Mouse (Mus musculus) megakaryocyte, adult 5-6 weeks (primary cell): ENCODE data around the gene Ep300. TPM values are rescaled to one million over a fixed set of nuclear protein-coding genes. Genes with fewer than 3 reads are reported as not detected.

ENCODE experiments used
- ATAC-seq: 2 replicates; pipeline ENCODE4 v1.8.0; 2016; ENCODE audit warnings: mild to moderate bottlenecking, inconsistent platforms; ENCODE audit not compliant: poor library complexity, severe bottlenecking
- total RNA-seq, 2 experiments: library from RNA; stranded (forward) in 1 of 2; stranded (reverse) in 1 of 2; fragments of 153-499, 151-499 nt in 1 of 2; fragments of 221-1000, 200-1000 nt in 1 of 2; gene quantifications; 2 replicates each; pipeline versions ENCODE4 v1.2.3 to v1.2.4; 2015 to 2017

Ep300 gene
- total RNA-seq (2015) = 218 and 236 TPM in 2 replicates
- total RNA-seq (2017) = 46.5 and 76.5 TPM in 2 replicates

DNA sequence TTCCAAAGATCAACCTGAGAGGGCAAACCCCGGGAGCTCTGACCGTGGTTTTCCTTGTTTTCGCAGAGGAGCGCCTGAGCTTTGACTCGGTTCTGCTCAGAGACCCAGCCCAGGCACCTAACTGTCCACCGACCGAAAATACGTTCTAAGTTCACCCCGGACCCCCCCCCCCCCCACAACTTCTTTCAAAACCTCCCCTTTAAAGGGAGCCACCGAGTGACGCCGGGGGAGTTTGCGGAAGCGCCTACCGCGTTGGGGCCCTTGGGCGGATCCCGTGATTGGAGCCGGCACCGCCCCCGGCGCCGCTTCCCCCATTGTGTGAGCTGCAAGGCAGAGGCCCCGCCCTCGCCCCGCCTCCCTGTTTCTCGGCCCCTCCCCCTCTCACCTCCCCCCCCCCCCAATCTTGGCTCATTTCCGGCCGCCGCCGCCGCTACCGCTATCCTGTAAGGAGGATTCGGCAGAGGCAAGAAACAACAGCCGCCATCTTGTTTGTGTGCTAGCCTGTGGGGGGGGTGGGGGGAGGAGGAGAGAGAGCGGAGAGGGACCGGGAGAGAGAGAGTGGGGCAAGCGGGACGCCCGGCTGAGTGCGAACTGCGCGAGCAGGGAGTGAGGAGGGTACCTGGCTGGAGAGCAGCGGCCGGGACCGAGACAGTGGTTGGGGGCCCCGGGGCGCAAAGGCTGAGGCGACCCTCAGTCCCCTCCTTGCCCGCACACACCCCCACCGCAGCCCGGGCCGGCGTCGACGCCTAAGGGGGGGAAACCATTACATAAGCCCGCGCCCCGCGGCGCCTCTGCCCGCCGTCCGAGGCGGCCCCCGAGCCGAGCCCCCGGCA, at the start of gene Ep300:
Gene Ep300, plus strand, starts transcription at position 439 of the 833 bp plus-strand sequence.
- ATAC-seq = peak; percentile 85

GRCm38 (mm10) chr15:81535881-81536351, 49.2 kb upstream of the Ep300 start:
- no peak for ATAC-seq

GRCm38 (mm10) chr15:81538149-81538548, 47.0 kb upstream of the Ep300 start:
- ATAC-seq = no peak

GRCm38 (mm10) chr15:81539560-81539959, 45.6 kb upstream of the Ep300 start:
- ATAC-seq = no peak

- no peak for ATAC-seq
These were observed 40.2 kb upstream of the Ep300 start for GRCm38 (mm10) chr15:81544916-81545315.

DNA sequence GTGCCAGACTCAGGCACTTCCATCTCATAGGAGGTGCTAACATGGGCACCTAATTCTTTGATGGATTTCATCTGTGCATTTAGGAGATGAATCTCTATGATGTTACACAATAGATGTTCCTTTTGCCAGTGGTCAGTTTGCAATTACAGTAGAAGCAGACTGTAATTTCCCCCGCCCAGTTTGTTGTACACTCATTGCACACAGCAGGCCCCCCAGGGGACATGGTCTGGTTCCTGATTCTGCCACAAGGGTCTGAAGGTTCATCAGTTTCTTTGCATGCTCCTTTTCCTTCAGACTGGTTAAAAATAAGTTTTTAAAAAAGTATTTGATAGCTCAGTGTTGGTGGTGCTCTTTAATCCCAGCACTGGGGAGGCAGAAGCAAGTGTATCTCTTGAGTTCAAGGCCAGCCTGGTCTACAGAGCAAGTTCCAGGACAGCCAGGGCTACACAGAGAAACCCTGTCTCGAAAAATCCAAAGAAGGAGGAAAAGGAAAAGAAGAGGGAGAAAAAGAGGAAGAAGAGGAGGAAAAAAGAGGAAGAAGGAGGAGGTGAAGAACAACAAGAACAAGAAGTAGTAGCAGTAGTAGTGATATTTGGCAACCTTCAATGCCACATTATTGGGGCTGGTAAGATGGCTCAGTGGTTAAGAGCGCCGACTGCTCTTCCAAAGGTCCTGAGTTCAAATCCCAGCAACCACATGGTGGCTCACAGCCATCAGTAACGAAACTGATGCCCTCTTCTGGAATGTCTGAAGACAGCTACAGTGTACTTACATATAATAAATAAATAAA, 39.6 kb upstream of the Ep300 start:
- peak; percentile 43 for ATAC-seq

DNA sequence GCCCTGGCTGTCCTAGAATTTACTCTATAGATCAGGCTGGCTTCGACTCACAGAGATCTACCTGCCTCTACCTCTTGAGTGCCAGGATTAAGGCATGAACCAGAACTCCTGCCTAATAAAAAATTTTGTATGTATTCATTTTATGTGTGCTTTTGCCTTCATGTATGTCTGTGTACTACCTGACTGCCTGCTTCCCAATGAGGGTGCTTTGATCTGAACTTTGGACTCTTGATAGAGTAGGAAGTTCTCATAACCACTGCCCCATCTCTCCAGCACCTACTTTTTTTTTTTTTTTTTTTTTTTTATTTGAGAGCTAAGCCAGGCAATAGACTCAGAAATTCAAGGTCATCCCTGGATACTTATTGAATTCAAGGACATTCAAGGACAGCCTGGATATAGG, 31.7 kb upstream of the Ep300 start:
- no peak for ATAC-seq

GRCm38 (mm10) chr15:81554558-81555297, 30.4 kb upstream of the Ep300 start:
- no peak for ATAC-seq

- ATAC-seq = no peak
These were observed 29.2 kb upstream of the Ep300 start for GRCm38 (mm10) chr15:81555986-81556385.

DNA sequence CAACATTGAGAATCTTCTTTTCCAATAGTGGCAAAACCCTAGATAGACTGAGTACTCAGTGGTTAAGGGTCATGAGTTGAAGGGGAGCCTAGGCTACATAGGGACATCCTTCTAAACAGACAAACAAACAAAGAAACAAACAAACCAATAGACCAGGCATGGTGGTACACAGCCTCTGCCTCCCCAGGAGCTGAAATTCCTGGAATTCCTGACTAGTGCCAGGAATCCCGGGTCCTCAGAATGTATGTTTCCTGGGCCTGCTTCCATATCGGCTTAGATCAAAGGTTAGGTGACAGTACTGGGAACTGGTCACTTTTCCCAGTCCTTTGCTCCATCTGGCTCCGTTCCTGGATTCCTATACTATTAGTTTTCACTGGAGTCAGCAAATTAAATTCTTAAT, 23.6 kb upstream of the Ep300 start:
- ATAC-seq = no peak

GRCm38 (mm10) chr15:81561996-81562395, 23.2 kb upstream of the Ep300 start:
- no peak for ATAC-seq

DNA sequence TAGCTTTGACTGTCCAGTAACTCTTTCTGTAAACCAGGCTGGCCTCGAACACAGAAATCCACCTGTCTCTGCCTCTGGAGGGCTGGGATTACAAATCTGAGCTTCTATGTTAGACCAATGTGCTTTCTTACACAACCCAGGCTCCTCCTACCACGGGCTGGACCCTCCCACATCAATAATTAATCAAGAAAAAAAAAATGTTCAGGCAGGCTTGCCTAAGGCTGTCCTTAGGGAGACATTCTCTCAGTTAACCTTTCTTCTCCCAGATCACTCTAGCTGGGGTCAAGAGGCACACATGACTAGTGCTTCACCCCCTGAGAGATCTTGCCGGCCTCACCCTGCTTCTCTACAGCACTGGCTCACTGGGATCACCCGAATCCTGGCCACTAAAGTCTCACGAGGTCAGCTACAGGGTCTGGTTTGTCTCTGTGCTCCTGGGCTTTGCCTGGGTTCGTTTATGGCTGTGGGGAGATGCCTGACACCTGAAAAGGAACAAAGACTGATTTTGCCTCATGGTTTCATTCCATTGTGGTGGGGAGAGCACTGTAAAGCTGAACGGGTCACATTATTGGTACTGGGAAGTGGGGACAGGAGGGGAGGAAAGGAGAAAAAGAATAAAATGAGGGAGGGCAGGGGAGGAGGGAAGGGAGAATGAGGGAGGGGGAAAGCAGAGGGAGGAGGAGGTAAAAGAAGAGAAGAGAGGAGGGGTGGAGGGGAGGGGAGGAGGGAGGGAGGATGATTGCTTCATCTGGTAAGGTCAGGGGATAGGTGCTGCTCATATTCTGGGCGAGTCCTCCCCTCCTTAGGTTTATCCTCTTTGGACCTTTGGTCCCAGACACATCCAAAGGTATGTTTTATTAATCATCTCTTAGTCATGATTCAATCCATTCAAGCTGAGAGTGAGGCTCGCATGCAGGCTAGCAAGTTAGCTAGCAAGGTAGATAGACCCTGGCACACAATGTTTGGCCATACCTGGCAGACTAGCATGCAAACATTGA, 22.4 kb upstream of the Ep300 start:
- ATAC-seq = no peak

DNA sequence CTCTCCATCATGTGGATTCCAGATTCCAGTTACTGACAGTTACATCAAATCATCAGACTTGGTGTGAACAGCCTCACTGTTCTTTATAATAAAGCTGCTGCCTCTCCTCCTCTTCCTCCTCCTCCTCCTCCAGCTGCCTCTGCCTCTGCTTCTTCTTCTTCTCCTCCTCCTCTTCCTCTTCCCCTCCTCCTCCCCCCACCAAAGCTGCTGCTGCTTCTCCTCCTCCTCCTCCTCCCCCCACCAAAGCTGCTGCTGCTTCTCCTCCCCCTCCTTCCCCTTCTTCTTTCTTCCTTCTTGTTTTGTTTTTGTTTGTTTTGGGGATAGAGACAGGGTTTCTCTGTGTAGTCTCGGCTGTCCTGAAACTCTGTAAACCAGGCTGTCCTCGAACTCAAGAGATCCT, 17.1 kb upstream of the Ep300 start:
- ATAC-seq = no peak; the same call in 1 of the 2 replicates

DNA sequence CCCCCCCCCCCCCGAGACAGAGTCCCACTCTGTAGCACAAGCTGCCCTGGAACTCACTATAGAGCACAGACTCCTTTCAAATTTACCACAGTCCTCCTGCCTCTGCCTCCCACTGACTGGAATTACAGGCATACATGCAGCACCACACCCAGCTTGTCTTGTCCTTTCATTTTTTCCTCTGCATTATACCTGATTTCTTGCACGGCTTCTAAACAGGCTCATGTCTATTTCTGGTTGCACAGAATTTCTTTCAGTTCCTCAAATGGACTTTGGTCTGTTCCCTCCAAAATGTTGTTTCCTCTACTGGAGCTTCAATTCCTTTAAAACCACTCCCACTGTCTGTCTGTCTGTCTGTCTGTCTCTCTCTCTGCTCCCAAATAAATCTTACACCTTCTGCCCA, 16.6 kb upstream of the Ep300 start:
- ATAC-seq = peak; percentile 72

DNA sequence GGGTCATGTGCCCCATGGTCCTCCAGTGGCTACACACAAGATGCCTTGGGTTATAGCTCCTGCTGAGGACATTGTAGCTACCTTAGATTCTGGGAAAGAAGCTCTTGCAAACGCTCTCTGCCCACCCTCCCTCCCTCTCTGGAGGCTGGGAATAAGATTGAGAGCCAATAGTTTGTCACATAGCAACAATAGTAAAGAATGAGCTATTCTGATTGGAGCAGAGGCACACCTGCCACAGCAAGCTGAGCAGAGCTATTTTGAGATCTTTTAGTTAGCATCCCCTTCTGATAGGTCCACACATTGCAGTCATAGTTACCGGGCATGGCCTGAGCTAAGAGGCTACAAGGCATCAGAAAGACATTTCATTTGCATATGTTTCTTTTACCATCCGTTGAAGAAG, 8.2 kb upstream of the Ep300 start:
- no peak for ATAC-seq

DNA sequence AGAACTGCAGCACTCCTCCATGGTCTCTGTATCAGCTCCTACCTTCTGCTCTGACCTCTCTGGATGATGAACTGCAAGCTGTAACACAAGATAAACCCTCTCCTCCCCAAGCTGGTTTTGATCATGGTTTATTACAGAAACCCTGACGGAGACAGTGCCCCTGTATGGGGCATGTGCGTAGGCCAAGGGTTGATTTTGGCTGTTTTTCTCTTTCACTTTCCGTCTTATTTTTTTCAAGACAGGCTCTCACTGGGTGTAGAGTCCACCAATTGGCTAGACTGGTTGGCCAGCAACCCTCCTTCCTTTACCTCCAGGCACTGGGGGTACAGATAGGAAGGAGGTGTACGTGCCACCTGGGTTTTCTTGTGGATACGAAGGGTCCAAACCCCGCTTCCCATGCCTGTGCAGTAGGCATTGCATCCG, 7.4 kb upstream of the Ep300 start:
- ATAC-seq = no peak

DNA sequence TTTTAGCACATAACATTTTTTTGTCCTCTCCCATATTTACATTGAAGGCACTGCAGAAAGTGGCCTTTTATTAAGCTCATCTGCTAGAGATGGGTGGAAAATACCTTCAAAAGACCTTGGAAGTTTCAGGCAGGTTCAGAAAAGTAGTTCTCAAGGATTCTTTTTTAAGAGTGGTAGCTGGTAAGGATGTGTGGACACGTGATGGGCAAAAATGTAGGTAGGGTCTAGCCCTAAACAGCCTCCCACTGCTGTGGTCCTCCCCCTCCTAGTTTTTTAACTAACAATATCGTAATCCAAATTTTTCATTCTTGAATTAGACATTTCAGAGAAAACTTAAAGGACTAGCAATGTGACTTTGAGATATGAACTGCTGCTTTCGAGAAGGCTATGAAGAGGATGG, 685 bp upstream of the Ep300 start:
- ATAC-seq = no peak

DNA sequence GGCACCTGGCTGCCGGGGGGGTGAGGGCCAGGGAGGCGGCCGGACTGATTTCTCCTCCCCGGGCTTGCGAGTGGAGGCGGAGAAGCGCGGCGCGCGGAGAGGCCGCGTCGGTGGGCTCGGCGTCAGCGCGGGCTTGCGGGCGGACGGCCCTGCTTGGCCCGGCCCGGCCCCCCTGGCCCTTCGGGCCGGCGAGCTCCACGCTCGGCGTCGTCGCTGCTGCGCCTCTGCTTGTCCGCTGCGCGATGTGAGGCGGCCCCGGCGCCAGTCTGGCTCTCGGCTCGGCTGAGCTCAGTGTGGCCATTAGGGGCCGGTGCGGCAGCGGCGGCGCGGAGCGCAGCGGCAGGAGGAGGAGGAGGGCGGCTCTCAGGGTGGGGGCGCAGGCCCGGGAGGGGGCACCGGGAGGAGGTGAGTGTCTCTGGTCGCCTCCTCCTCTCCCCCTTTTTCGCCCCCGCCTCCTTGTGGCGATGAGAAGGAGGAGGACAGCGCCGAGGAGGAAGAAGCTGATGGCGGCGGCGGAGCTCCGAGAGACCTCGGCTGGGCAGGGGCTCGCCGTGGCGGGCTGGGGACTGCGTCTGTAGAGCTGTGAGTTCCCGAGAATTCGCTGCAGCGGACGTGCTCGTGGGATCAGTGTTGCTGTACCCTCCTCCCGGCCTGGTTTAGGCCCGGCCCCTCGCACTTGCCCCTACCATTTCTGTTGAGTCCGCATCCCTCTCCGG, 753 bp downstream of the Ep300 start:
- ATAC-seq = peak; percentile 76

DNA sequence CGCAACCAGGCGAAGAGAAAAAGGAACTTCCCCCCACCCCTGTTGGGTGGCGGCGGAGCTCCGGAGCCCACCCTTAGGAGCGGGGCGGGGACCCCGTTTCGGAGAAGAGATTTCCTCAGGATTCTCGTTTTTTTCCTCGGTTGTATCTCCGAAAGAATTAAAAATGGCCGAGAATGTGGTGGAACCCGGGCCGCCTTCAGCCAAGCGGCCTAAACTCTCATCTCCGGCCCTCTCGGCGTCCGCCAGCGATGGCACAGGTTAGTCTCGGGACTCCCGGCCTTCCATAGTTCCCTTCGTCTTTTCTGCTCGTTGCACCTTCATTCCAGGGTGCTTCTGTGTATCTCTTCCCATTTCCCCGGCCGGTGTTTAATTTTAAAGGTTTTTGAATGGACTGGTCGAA, 1.3 kb downstream of the Ep300 start:
- no peak; the same call in 1 of the 2 replicates for ATAC-seq
